Mouse (Mus musculus): ENCODE measurements around the gene Ifnz.
"Not testable (repeated sequence)": the region's sequence is repeated elsewhere in the genome, so short reads cannot be mapped to it uniquely, and the experiment has no call there.

Ifnz gene

GRCm38 (mm10) chr4:88781831-88782230, at the start of gene Ifnz:
Gene Ifnz, plus strand, starts transcription at chr4:88782131.
- not testable (repeated sequence) for H3K4me3 ChIP-seq (replicated peaks; ENCODE audit: low read length); H3K4me1 ChIP-seq (replicated peaks; ENCODE audit: low read depth, low read length); H3K9me3 ChIP-seq (ENCODE audit: low read length); H3K27me3 ChIP-seq (ENCODE audit: insufficient read depth, low read length); H3K36me3 ChIP-seq (ENCODE audit: insufficient read depth, low read length)

GRCm38 (mm10) chr4:88738480-88738879, 43.5 kb upstream of the Ifnz start:
- Histone ChIP-seq H3K4me3 (replicated peaks; ENCODE audit: low read length) (no peak overlapping the region), H3K27me3 (ENCODE audit: insufficient read depth, low read length) (0 out of 2 replicates have a peak, but pooled peaks cover 6% of the 10 kb centered on the region), H3K4me1 (replicated peaks; ENCODE audit: low read depth, low read length) (no peaks in the 10 kb centered on the region), H3K36me3 (ENCODE audit: insufficient read depth, low read length) (no peaks in the 10 kb centered on the region), H3K9me3 (ENCODE audit: low read length) (peaks cover 24% of the 10 kb centered on the region)
- TF ChIP-seq POU5F1 (IDR thresholded peaks at IDR 0.05; ENCODE audit: borderline replicate concordance, low read length) (no peak), CTCF (conservative IDR thresholded peaks at IDR 0.05; ENCODE audit: low read length) (peak; percentile 99)

- TF ChIP-seq POU5F1 (IDR thresholded peaks at IDR 0.05; ENCODE audit: borderline replicate concordance, low read length): no peak
- no peak for TF ChIP-seq CTCF (conservative IDR thresholded peaks at IDR 0.05; ENCODE audit: low read length)
- TF ChIP-seq NANOG (IDR thresholded peaks at IDR 0.05; ENCODE audit: borderline replicate concordance, low read length): no peak
- Histone ChIP-seq H3K4me3 (replicated peaks; ENCODE audit: low read length) (no peak overlapping the region), H3K9me3 (ENCODE audit: low read length) (peaks cover 19% of the 10 kb centered on the region), H3K36me3 (ENCODE audit: insufficient read depth, low read length) (no peaks in the 10 kb centered on the region), H3K4me1 (replicated peaks; ENCODE audit: low read depth, low read length) (no peaks in the 10 kb centered on the region), H3K27me3 (ENCODE audit: insufficient read depth, low read length) (0 out of 2 replicates have a peak, but pooled peaks cover 6% of the 10 kb centered on the region)
Observed at GRCm38 (mm10) chr4:88739036-88739435, 42.9 kb upstream of the Ifnz start.

GRCm38 (mm10) chr4:88741426-88741825, 40.5 kb upstream of the Ifnz start:
- Histone ChIP-seq H3K4me1 (replicated peaks; ENCODE audit: low read depth, low read length) (peaks cover 6% of the 10 kb centered on the region; the same call in 1 of the 2 replicates), H3K27me3 (ENCODE audit: insufficient read depth, low read length) (0 out of 2 replicates have a peak, but pooled peaks cover 4% of the 10 kb centered on the region), H3K9me3 (ENCODE audit: low read length) (no peaks in the 10 kb centered on the region), H3K36me3 (ENCODE audit: insufficient read depth, low read length) (no peaks in the 10 kb centered on the region), H3K4me3 (replicated peaks; ENCODE audit: low read length) (no peak overlapping the region)
- TF ChIP-seq POU5F1 (IDR thresholded peaks at IDR 0.05; ENCODE audit: borderline replicate concordance, low read length): no peak
- TF ChIP-seq CTCF (conservative IDR thresholded peaks at IDR 0.05; ENCODE audit: low read length): no peak
- no peak for TF ChIP-seq NANOG (IDR thresholded peaks at IDR 0.05; ENCODE audit: borderline replicate concordance, low read length)

- TF ChIP-seq POU5F1 (IDR thresholded peaks at IDR 0.05; ENCODE audit: borderline replicate concordance, low read length) (no peak), CTCF (conservative IDR thresholded peaks at IDR 0.05; ENCODE audit: low read length) (no peak), NANOG (IDR thresholded peaks at IDR 0.05; ENCODE audit: borderline replicate concordance, low read length) (no peak)
Observed at GRCm38 (mm10) chr4:88742771-88743371, 39.1 kb upstream of the Ifnz start.

GRCm38 (mm10) chr4:88744207-88744606, 37.7 kb upstream of the Ifnz start:
- Histone ChIP-seq H3K4me1 (replicated peaks; ENCODE audit: low read depth, low read length) (peaks cover 6% of the 10 kb centered on the region; the same call in 1 of the 2 replicates), H3K4me3 (replicated peaks; ENCODE audit: low read length) (no peak overlapping the region), H3K36me3 (ENCODE audit: insufficient read depth, low read length) (no peaks in the 10 kb centered on the region), H3K9me3 (ENCODE audit: low read length) (no peaks in the 10 kb centered on the region), H3K27me3 (ENCODE audit: insufficient read depth, low read length) (0 out of 2 replicates have a peak, but pooled peaks cover under 1% of the 10 kb centered on the region)
- TF ChIP-seq POU5F1 (IDR thresholded peaks at IDR 0.05; ENCODE audit: borderline replicate concordance, low read length) (no peak), CTCF (conservative IDR thresholded peaks at IDR 0.05; ENCODE audit: low read length) (no peak), NANOG (IDR thresholded peaks at IDR 0.05; ENCODE audit: borderline replicate concordance, low read length) (no peak)

More at GRCm38 (mm10) chr4:88742771-88743371, 39.1 kb upstream of the Ifnz start:
- 0 out of 2 replicates have a peak, but pooled peaks cover 3% of the 10 kb centered on the region for H3K27me3 ChIP-seq (ENCODE audit: insufficient read depth, low read length)
- no peak overlapping the region for H3K4me3 ChIP-seq (replicated peaks; ENCODE audit: low read length)
- peaks cover 6% of the 10 kb centered on the region; the same call in 1 of the 2 replicates for H3K4me1 ChIP-seq (replicated peaks; ENCODE audit: low read depth, low read length)
- H3K9me3 ChIP-seq (ENCODE audit: low read length): no peaks in the 10 kb centered on the region
- H3K36me3 ChIP-seq (ENCODE audit: insufficient read depth, low read length): no peaks in the 10 kb centered on the region

- no peak overlapping the region for H3K4me3 ChIP-seq (replicated peaks; ENCODE audit: low read length)
- H3K36me3 ChIP-seq (ENCODE audit: insufficient read depth, low read length): no peaks in the 10 kb centered on the region
- no peak for TF ChIP-seq NANOG (IDR thresholded peaks at IDR 0.05; ENCODE audit: borderline replicate concordance, low read length)
- no peak for TF ChIP-seq POU5F1 (IDR thresholded peaks at IDR 0.05; ENCODE audit: borderline replicate concordance, low read length)
- peaks cover 6% of the 10 kb centered on the region; the same call in 1 of the 2 replicates for H3K4me1 ChIP-seq (replicated peaks; ENCODE audit: low read depth, low read length)
- H3K9me3 ChIP-seq (ENCODE audit: low read length): peaks cover 12% of the 10 kb centered on the region
- no peaks in the 10 kb centered on the region for H3K27me3 ChIP-seq (ENCODE audit: insufficient read depth, low read length)
Observed at GRCm38 (mm10) chr4:88749926-88750325, 32.0 kb upstream of the Ifnz start.

GRCm38 (mm10) chr4:88754818-88755340, 27.1 kb upstream of the Ifnz start, which contains the start of gene Gm13271:
Gene Gm13271, plus strand, starts transcription at chr4:88754868.
- not testable (repeated sequence) for H3K4me3 ChIP-seq (replicated peaks; ENCODE audit: low read length)
- H3K27me3 ChIP-seq (ENCODE audit: insufficient read depth, low read length): peaks cover 19% of the 10 kb centered on the region

GRCm38 (mm10) chr4:88756581-88757513, 25.1 kb upstream of the Ifnz start:
- not testable (repeated sequence) for H3K4me1 ChIP-seq (replicated peaks; ENCODE audit: low read depth, low read length); H3K4me3 ChIP-seq (replicated peaks; ENCODE audit: low read length); H3K9me3 ChIP-seq (ENCODE audit: low read length); H3K36me3 ChIP-seq (ENCODE audit: insufficient read depth, low read length)
- peaks cover 19% of the 10 kb centered on the region for H3K27me3 ChIP-seq (ENCODE audit: insufficient read depth, low read length)

More at GRCm38 (mm10) chr4:88754818-88755340, 27.1 kb upstream of the Ifnz start, which contains the start of gene Gm13271:
- not testable (repeated sequence) for H3K4me1 ChIP-seq (replicated peaks; ENCODE audit: low read depth, low read length); H3K36me3 ChIP-seq (ENCODE audit: insufficient read depth, low read length)
- peaks cover 11% of the 10 kb centered on the region for H3K9me3 ChIP-seq (ENCODE audit: low read length)

GRCm38 (mm10) chr4:88757628-88758031, 24.3 kb upstream of the Ifnz start:
- peaks cover 22% of the 10 kb centered on the region for H3K27me3 ChIP-seq (ENCODE audit: insufficient read depth, low read length)
- H3K36me3 ChIP-seq (ENCODE audit: insufficient read depth, low read length); H3K4me3 ChIP-seq (replicated peaks; ENCODE audit: low read length); H3K9me3 ChIP-seq (ENCODE audit: low read length); H3K4me1 ChIP-seq (replicated peaks; ENCODE audit: low read depth, low read length): not testable (repeated sequence)

GRCm38 (mm10) chr4:88758751-88759150, 23.2 kb upstream of the Ifnz start:
- H3K9me3 ChIP-seq (ENCODE audit: low read length); H3K4me1 ChIP-seq (replicated peaks; ENCODE audit: low read depth, low read length); H3K36me3 ChIP-seq (ENCODE audit: insufficient read depth, low read length); H3K4me3 ChIP-seq (replicated peaks; ENCODE audit: low read length): not testable (repeated sequence)
- peaks cover 22% of the 10 kb centered on the region for H3K27me3 ChIP-seq (ENCODE audit: insufficient read depth, low read length)

Data from E14TG2a.4 (cell line).